Mouse (Mus musculus) brain, embryonic 14.5 days (tissue): ENCODE measurements around the gene Sub1.

Experiments
- CTCF ChIP-seq: fragments of 200-500 bp; IDR thresholded peaks from 2 replicates; pipeline ENCODE4 v1.5.1; 2012; ENCODE audit warnings: inconsistent platforms, mild to moderate bottlenecking, moderate library complexity, borderline replicate concordance; ENCODE audit not compliant: insufficient read depth, insufficient read length; ENCODE audit errors: extremely low read depth
- POLR2A ChIP-seq: fragments of 200-500 bp; IDR thresholded peaks from 2 replicates; pipeline ENCODE4 v1.6.1; 2012; ENCODE audit warnings: mild to moderate bottlenecking, inconsistent platforms, borderline replicate concordance; ENCODE audit not compliant: poor library complexity, insufficient read depth, insufficient read length, severe bottlenecking; ENCODE audit errors: extremely low read depth

DNA sequence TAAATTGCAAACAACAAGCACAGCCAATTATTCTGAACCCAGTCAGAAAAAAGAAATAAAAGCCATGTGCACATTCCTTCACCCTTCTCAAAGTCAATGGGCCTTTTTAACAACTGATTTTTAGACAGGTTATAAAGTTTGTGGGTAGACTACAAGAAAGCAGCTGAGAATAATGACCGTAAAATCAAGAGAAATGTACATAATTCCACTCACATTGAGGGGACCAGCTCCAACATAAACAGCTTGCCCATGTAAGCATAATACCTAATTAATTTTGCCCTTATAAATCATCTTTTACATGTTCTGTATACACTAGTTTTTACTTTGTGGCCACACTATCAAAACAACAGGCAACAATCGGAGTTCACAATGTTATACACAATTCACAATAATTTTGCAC lies 2.8 kb downstream of the Sub1 start:
- TF ChIP-seq CTCF (no peak), POLR2A (no peak)
